Mouse (Mus musculus) testis, adult 2 months (tissue): Measurements from ENCODE around the gene Zfp991. TPM values are rescaled to one million over a fixed set of nuclear protein-coding genes. Genes with fewer than 3 reads are reported as not detected.
"Not testable (repeated sequence)": the region's sequence is repeated elsewhere in the genome, so short reads cannot be mapped to it uniquely, and the experiment has no call there.

ENCODE experiments used
- H3K27ac ChIP-seq: fragments of 200-500 bp; 2 replicates; pipeline ENCODE4 v1.5.1; 2012; ENCODE audit warnings: low read depth, low read length; ENCODE audit not compliant: control insufficient read depth, insufficient read depth
- H3K27me3 ChIP-seq: fragments of 200-500 bp; 2 replicates; pipeline ENCODE4 v1.6.1; 2012; ENCODE audit warnings: mild to moderate bottlenecking, low read length, moderate library complexity; ENCODE audit not compliant: control insufficient read depth, insufficient read depth
- H3K36me3 ChIP-seq: fragments of 200-500 bp; 2 replicates; pipeline ENCODE4 v1.6.1; 2012; ENCODE audit warnings: mild to moderate bottlenecking, low read length; ENCODE audit not compliant: control insufficient read depth, insufficient read depth
- H3K4me1 ChIP-seq: fragments of 200-500 bp; 2 replicates; pipeline ENCODE4 v1.6.1; 2012; ENCODE audit warnings: low read length; ENCODE audit not compliant: control insufficient read depth, insufficient read depth
- H3K4me3 ChIP-seq: fragments of 200-500 bp; 2 replicates; pipeline ENCODE4 v1.5.1; 2012; ENCODE audit warnings: low read depth, mild to moderate bottlenecking, low read length, moderate library complexity, mixed read lengths; ENCODE audit not compliant: control insufficient read depth
- polyA plus RNA-seq: library from polyadenylated mRNA; depleted of rRNA; stranded (reverse); fragments of >200 nt; gene quantifications from 2 replicates; pipeline ENCODE4 v1.2.3, GENCODE M21; 2012

The Zfp991 gene
- polyA plus RNA-seq, 1 experiment, result 3.0 TPM

GRCm38 (mm10) chr4:147195186-147195585 is 63.3 kb downstream of the Zfp991 start:
- H3K27ac ChIP-seq, H3K4me1 ChIP-seq, H3K27me3 ChIP-seq, H3K36me3 ChIP-seq, H3K4me3 ChIP-seq: not testable (repeated sequence)

- not testable (repeated sequence) for H3K36me3 ChIP-seq, H3K4me3 ChIP-seq, H3K4me1 ChIP-seq, H3K27me3 ChIP-seq, H3K27ac ChIP-seq
Observed at GRCm38 (mm10) chr4:147197210-147197609, 65.4 kb downstream of the Zfp991 start.

- not testable (repeated sequence) for H3K27me3 ChIP-seq, H3K27ac ChIP-seq, H3K36me3 ChIP-seq, H3K4me1 ChIP-seq, H3K4me3 ChIP-seq
Observed at GRCm38 (mm10) chr4:147199055-147199750, 67.4 kb downstream of the Zfp991 start.

- not testable (repeated sequence) for H3K27ac ChIP-seq, H3K4me1 ChIP-seq, H3K27me3 ChIP-seq, H3K4me3 ChIP-seq, H3K36me3 ChIP-seq
Observed at GRCm38 (mm10) chr4:147201920-147202660, 70.3 kb downstream of the Zfp991 start.

GRCm38 (mm10) chr4:147212182-147212928 is 80.5 kb downstream of the Zfp991 start:
- not testable (repeated sequence) for H3K27me3 ChIP-seq, H3K27ac ChIP-seq, H3K4me3 ChIP-seq, H3K4me1 ChIP-seq, H3K36me3 ChIP-seq

GRCm38 (mm10) chr4:147214233-147214632 is 82.4 kb downstream of the Zfp991 start:
- H3K27me3 ChIP-seq, H3K4me1 ChIP-seq, H3K4me3 ChIP-seq, H3K27ac ChIP-seq, H3K36me3 ChIP-seq: not testable (repeated sequence)

GRCm38 (mm10) chr4:147217676-147218075 is 85.8 kb downstream of the Zfp991 start:
- not testable (repeated sequence) for H3K4me1 ChIP-seq, H3K27me3 ChIP-seq, H3K27ac ChIP-seq, H3K4me3 ChIP-seq, H3K36me3 ChIP-seq

GRCm38 (mm10) chr4:147219319-147220070 is 87.7 kb downstream of the Zfp991 start:
- not testable (repeated sequence) for H3K36me3 ChIP-seq, H3K27me3 ChIP-seq, H3K4me3 ChIP-seq, H3K4me1 ChIP-seq, H3K27ac ChIP-seq

- H3K27me3 ChIP-seq, H3K27ac ChIP-seq, H3K4me3 ChIP-seq, H3K4me1 ChIP-seq, H3K36me3 ChIP-seq: not testable (repeated sequence)
Observed at GRCm38 (mm10) chr4:147220226-147220625, 88.4 kb downstream of the Zfp991 start.

- not testable (repeated sequence) for H3K27ac ChIP-seq, H3K27me3 ChIP-seq, H3K36me3 ChIP-seq, H3K4me3 ChIP-seq, H3K4me1 ChIP-seq
Observed at GRCm38 (mm10) chr4:147222021-147222420, 90.2 kb downstream of the Zfp991 start.

GRCm38 (mm10) chr4:147223778-147224435 is 92.1 kb downstream of the Zfp991 start:
- H3K4me3 ChIP-seq, result not testable (repeated sequence)

More at GRCm38 (mm10) chr4:147223778-147224435, 92.1 kb downstream of the Zfp991 start:
- H3K36me3 ChIP-seq, H3K4me1 ChIP-seq, H3K27ac ChIP-seq, H3K27me3 ChIP-seq: not testable (repeated sequence)
